Comparison of ENCODE assay signal across 9 mouse cellular contexts in the genomic region with DNA sequence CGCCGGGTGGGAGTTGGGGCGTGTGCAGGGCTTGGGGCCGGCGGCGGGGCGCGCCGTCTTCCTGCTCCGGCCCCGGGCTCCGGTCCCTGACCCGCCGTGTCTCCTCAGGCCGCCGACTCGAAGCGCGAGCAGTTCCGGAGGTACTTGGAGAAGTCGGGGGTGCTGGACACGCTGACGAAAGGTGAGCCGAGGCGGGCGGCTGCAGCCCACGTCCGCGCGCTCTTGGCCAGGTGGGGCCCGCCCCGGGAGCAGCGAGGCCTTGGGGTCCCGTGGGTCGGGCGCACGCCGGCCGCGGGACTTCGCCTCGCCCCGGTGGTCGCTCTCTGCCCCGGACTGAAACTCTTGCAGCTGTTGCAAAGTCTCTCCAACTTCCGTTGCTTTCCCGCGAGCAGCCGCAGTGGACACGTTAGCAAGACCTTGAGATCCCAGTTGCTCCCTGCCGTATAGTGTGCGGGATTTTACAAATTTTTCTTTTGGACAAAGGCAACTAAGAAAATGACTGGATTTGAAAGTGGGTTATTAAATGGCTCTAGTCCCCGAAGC. TPM values are rescaled to one million over a fixed set of nuclear protein-coding genes. Genes with fewer than 3 reads are reported as not detected.
DNase-seq lines count a peak whose midpoint lies in the region; ATAC-seq and TF ChIP-seq lines count a peak whose summit lies in the region.
"Had no signal": no experiment of that assay in that cellular context is flagged by ENCODE, and none has a peak within 500 bp of the region (broad histone marks: within the 10 kb centered on the region; RNA-seq: fewer than 3 reads in every experiment).

No protein-coding gene starts in this region.

- peak overlapping the region; percentile 84 for H3K4me3 ChIP-seq in layer of hippocampus, adult 2 months
- H3K4me3 ChIP-seq in bone marrow macrophage, adult 2 months (ENCODE audit: insufficient read depth, low read length): peak overlapping the region; percentile 64
- H3K4me3 ChIP-seq in hindbrain, embryonic 10.5 days: peak overlapping the region; percentile 91
- peak overlapping the region; percentile 82 for H3K4me3 ChIP-seq in midbrain, embryonic 10.5 days

- no peak for TF ChIP-seq POLR2A in bone marrow macrophage, adult 2 months (IDR thresholded peaks at IDR 0.05; ENCODE audit: borderline replicate concordance, low read depth, low read length)

- peaks cover 15% of the 10 kb centered on the region for H3K4me1 ChIP-seq in bone marrow macrophage, adult 2 months (ENCODE audit: control insufficient read depth, insufficient read depth, low read length)
- H3K4me1 ChIP-seq in hindbrain, embryonic 10.5 days (replicated peaks): peaks cover 23% of the 10 kb centered on the region
- peaks cover 20% of the 10 kb centered on the region for H3K4me1 ChIP-seq in midbrain, embryonic 10.5 days

- H3K9me3 ChIP-seq in hindbrain, embryonic 10.5 days: no peaks in the 10 kb centered on the region
- H3K9me3 ChIP-seq in midbrain, embryonic 10.5 days (replicated peaks): no peaks in the 10 kb centered on the region

- peak overlapping the region; percentile 81 for H3K27ac ChIP-seq in layer of hippocampus, adult 2 months
- peak overlapping the region; percentile 38 for H3K27ac ChIP-seq in bone marrow macrophage, adult 2 months (ENCODE audit: insufficient read depth, low read depth, low read length)
- peak overlapping the region; percentile 90 for H3K27ac ChIP-seq in hindbrain, embryonic 10.5 days
- H3K27ac ChIP-seq in midbrain, embryonic 10.5 days (replicated peaks): peak overlapping the region; percentile 86

- under 1% methylated on average over 53 of the region's 53 CpGs for WGBS in hindbrain, embryonic 10.5 days
- under 1% methylated on average over 53 of the region's 53 CpGs for WGBS in midbrain, embryonic 10.5 days

- ATAC-seq in frontal cortex, adult (ENCODE audit: low TSS enrichment): no peak; the same call in 1 of the 2 replicates

- TF ChIP-seq CTCF in layer of hippocampus, adult 2 months (conservative IDR thresholded peaks at IDR 0.05): no peak
- TF ChIP-seq CTCF in bone marrow macrophage, adult 2 months (IDR thresholded peaks at IDR 0.05; ENCODE audit: low read depth, low read length): no peak

- H3K27me3 ChIP-seq in hindbrain, embryonic 10.5 days (ENCODE audit: insufficient read depth, poor library complexity, severe bottlenecking): no peaks in the 10 kb centered on the region
- no peaks in the 10 kb centered on the region for H3K27me3 ChIP-seq in midbrain, embryonic 10.5 days (ENCODE audit: low read depth, poor library complexity, severe bottlenecking)

- H3K36me3 ChIP-seq in hindbrain, embryonic 10.5 days: peaks cover 23% of the 10 kb centered on the region
- H3K36me3 ChIP-seq in midbrain, embryonic 10.5 days: peaks cover 15% of the 10 kb centered on the region

- no peak for DNase-seq in layer of hippocampus, adult 2 months (ENCODE audit: low spot score in 2 of 2)
- no peak for DNase-seq in layer of hippocampus, postnatal 10 days (ENCODE audit: low spot score in 2 of 2)
- no peak for DNase-seq in hindbrain, embryonic 10.5 days (ENCODE audit: low spot score)
- DNase-seq in midbrain, embryonic 10.5 days (ENCODE audit: low spot score): no peak
- no peak for DNase-seq in spleen, adult 18-20 months
- DNase-seq in cerebellum, postnatal 4 days (ENCODE audit: low spot score in 2 of 2): no peak

RNA-seq across cellular contexts. Expression of gene Mycbp, which starts 0.6 kb away (rescaled TPM):
- 10 to 100 TPM in 1 of 2 experiments, 1 to 10 TPM in 1; 9.9 to 11.3 TPM for total RNA-seq in layer of hippocampus, adult 2 months (2021)
- total RNA-seq in layer of hippocampus, postnatal 10 days (2021): 10 to 100 TPM; 16.1 to 17.2 TPM
- 17.1 and 21.1 TPM in 2 replicates for polyA plus RNA-seq in bone marrow macrophage, adult 2 months (2012; ENCODE audit: insufficient read depth, insufficient read length, missing spikeins)
- 56.1 and 72.2 TPM in 2 replicates for polyA plus RNA-seq in hindbrain, embryonic 10.5 days (2016; fragmentation: Nextera tagmentation; extraction: Ambion mirVana)
- polyA plus RNA-seq in midbrain, embryonic 10.5 days (2016; fragmentation: Nextera tagmentation; extraction: Ambion mirVana): 59.4 and 64.5 TPM in 2 replicates

RNA-seq across cellular contexts. Expression of gene Rragc, which starts 12.0 kb away (rescaled TPM):
- 10 to 100 TPM; 54.8 to 60.6 TPM for total RNA-seq in layer of hippocampus, adult 2 months (2021)
- 10 to 100 TPM; 44.3 to 49.9 TPM for total RNA-seq in layer of hippocampus, postnatal 10 days (2021)
- polyA plus RNA-seq in bone marrow macrophage, adult 2 months (2012; ENCODE audit: insufficient read depth, insufficient read length, missing spikeins): 176 and 196 TPM in 2 replicates
- 40.6 and 47.1 TPM in 2 replicates for polyA plus RNA-seq in hindbrain, embryonic 10.5 days (2016; fragmentation: Nextera tagmentation; extraction: Ambion mirVana)
- 39.1 and 41.0 TPM in 2 replicates for polyA plus RNA-seq in midbrain, embryonic 10.5 days (2016; fragmentation: Nextera tagmentation; extraction: Ambion mirVana)

RNA-seq across cellular contexts. Expression of gene 4930535I16Rik, which starts 12.6 kb away (rescaled TPM):
- not detected for total RNA-seq in layer of hippocampus, adult 2 months (2021)
- total RNA-seq in layer of hippocampus, postnatal 10 days (2021): not detected
- polyA plus RNA-seq in bone marrow macrophage, adult 2 months (2012; ENCODE audit: insufficient read depth, insufficient read length, missing spikeins): not detected in 2 replicates
- not detected in 2 replicates for polyA plus RNA-seq in hindbrain, embryonic 10.5 days (2016; fragmentation: Nextera tagmentation; extraction: Ambion mirVana)
- not detected in 2 replicates for polyA plus RNA-seq in midbrain, embryonic 10.5 days (2016; fragmentation: Nextera tagmentation; extraction: Ambion mirVana)
- polyA plus RNA-seq: gonadal fat pad, adult 2 months had no signal

RNA-seq across cellular contexts. Expression of gene 4933427I04Rik, which starts 45.7 kb away (rescaled TPM):
- not detected for total RNA-seq in layer of hippocampus, adult 2 months (2021)
- not detected for total RNA-seq in layer of hippocampus, postnatal 10 days (2021)
- polyA plus RNA-seq in bone marrow macrophage, adult 2 months (2012; ENCODE audit: insufficient read depth, insufficient read length, missing spikeins): not detected in 2 replicates
- polyA plus RNA-seq in hindbrain, embryonic 10.5 days (2016; fragmentation: Nextera tagmentation; extraction: Ambion mirVana): 0.10 and 0.16 TPM in 2 replicates
- 0.06 TPM in 1 of 2 replicates, not detected in the other for polyA plus RNA-seq in midbrain, embryonic 10.5 days (2016; fragmentation: Nextera tagmentation; extraction: Ambion mirVana)

Comparison
In these comparisons a context has a peak if more than half of its experiments do, and no peak if none do; other contexts are left out.
1. H3K27ac ChIP-seq: peak in every context shown above with its lines; median percentile 90 in hindbrain, embryonic 10.5 days; 86 in midbrain, embryonic 10.5 days; 81 in layer of hippocampus, adult 2 months; 38 in bone marrow macrophage, adult 2 months.